Mouse (Mus musculus) embryonic facial prominence, embryonic 11.5 days (tissue): ENCODE measurements at regions not wholly inside any gene's neighbourhood (a gene's known extent, or its start where the extent isn't known, plus 50 kb on each side); places are given as distances from the start of the nearest gene placed in this dataset.

Experiments used
- ATAC-seq: fragments of 200-750 bp; cut with Nextera tagmentation; replicated peaks from 2 replicates; pipeline ENCODE4 v1.8.0; 2017; ENCODE audit warnings: low read depth; ENCODE audit not compliant: insufficient number of reproducible peaks, low FRiP score, low TSS enrichment
- DNase-seq: peaks from one replicate; pipeline ENCODE4 v3.0.0-alpha.2; 2015; ENCODE audit warnings: low spot score
- H3K27ac ChIP-seq: fragments of 300-500 bp; sonication (generic); replicated peaks from 2 replicates; pipeline ENCODE4 v1.5.1; 2014; ENCODE audit warnings: mild to moderate bottlenecking, low read depth, low read length, control low read depth
- H3K27me3 ChIP-seq: fragments of 300-500 bp; sonication (generic); 2 replicates; pipeline ENCODE4 v1.6.1; 2014; ENCODE audit warnings: mild to moderate bottlenecking, low read length, moderate library complexity, mixed read lengths; ENCODE audit not compliant: control insufficient read depth, insufficient read depth
- H3K36me3 ChIP-seq: fragments of 300-500 bp; sonication (generic); replicated peaks from 2 replicates; pipeline ENCODE4 v1.6.1; 2014; ENCODE audit warnings: low read depth, mild to moderate bottlenecking, low read length, moderate library complexity, mixed read lengths; ENCODE audit not compliant: control insufficient read depth, insufficient read depth
- H3K4me1 ChIP-seq: fragments of 300-500 bp; sonication (generic); 2 replicates; pipeline ENCODE4 v1.6.1; 2014; ENCODE audit warnings: low read length, mixed read lengths; ENCODE audit not compliant: control insufficient read depth, insufficient read depth
- H3K4me2 ChIP-seq: fragments of 300-500 bp; sonication (generic); 2 replicates; pipeline ENCODE4 v1.6.1; 2014; ENCODE audit warnings: low read depth, mild to moderate bottlenecking, control low read depth, low read length, moderate library complexity
- H3K4me3 ChIP-seq: fragments of 300-500 bp; sonication (generic); 2 replicates; pipeline ENCODE4 v1.5.1; 2014; ENCODE audit warnings: low read depth, low read length, control low read depth
- H3K9ac ChIP-seq: fragments of 300-500 bp; sonication (generic); replicated peaks from 2 replicates; pipeline ENCODE4 v1.6.1; 2014; ENCODE audit warnings: mild to moderate bottlenecking, control low read depth, low read length
- H3K9me3 ChIP-seq: fragments of 300-500 bp; sonication (generic); replicated peaks from 2 replicates; pipeline ENCODE4 v1.6.1; 2016; ENCODE audit warnings: mild to moderate bottlenecking, low read length, inconsistent platforms, mixed read lengths; ENCODE audit not compliant: control insufficient read depth
- WGBS: fragments of 180-500 bp; shearing (Covaris S2); extraction: QIAGEN DNeasy Blood & Tissue Kit; methylation state at CpG from one replicate; pipeline ENCODE4 v1.1.7; 2014; 5-methylcytosine and 5-hydroxymethylcytosine counted together

GRCm38 (mm10) chr14:24771663-24772062, 284.7 kb downstream of the Rps24 start:
- H3K4me2 ChIP-seq, result no peak overlapping the region
- peaks cover 12% of the 10 kb centered on the region for H3K4me1 ChIP-seq
- no peaks in the 10 kb centered on the region for H3K36me3 ChIP-seq
- no peaks in the 10 kb centered on the region for H3K27me3 ChIP-seq
- no peaks in the 10 kb centered on the region for H3K9me3 ChIP-seq
- H3K27ac ChIP-seq, result no peak overlapping the region; the same call in 1 of the 2 replicates
- DNase-seq, result no peak
- no peak for ATAC-seq
- WGBS, result 80% methylated on average over 1 of the region's 1 CpGs
- no peak overlapping the region for H3K9ac ChIP-seq
- no peak overlapping the region for H3K4me3 ChIP-seq

GRCm38 (mm10) chr14:24772129-24772528, 285.2 kb downstream of the Rps24 start:
- H3K4me3 ChIP-seq, result no peak overlapping the region
- 81% methylated on average over 4 of the region's 4 CpGs for whole genome bisulfite sequencing
- no peak overlapping the region for H3K27ac ChIP-seq
- H3K9ac ChIP-seq, result no peak overlapping the region
- H3K36me3 ChIP-seq, result no peaks in the 10 kb centered on the region
- ATAC-seq (no peak), DNase-seq (no peak)
- no peaks in the 10 kb centered on the region for H3K9me3 ChIP-seq
- H3K4me2 ChIP-seq, result no peak overlapping the region
- no peaks in the 10 kb centered on the region for H3K27me3 ChIP-seq
- H3K4me1 ChIP-seq, result peaks cover 12% of the 10 kb centered on the region

DNA sequence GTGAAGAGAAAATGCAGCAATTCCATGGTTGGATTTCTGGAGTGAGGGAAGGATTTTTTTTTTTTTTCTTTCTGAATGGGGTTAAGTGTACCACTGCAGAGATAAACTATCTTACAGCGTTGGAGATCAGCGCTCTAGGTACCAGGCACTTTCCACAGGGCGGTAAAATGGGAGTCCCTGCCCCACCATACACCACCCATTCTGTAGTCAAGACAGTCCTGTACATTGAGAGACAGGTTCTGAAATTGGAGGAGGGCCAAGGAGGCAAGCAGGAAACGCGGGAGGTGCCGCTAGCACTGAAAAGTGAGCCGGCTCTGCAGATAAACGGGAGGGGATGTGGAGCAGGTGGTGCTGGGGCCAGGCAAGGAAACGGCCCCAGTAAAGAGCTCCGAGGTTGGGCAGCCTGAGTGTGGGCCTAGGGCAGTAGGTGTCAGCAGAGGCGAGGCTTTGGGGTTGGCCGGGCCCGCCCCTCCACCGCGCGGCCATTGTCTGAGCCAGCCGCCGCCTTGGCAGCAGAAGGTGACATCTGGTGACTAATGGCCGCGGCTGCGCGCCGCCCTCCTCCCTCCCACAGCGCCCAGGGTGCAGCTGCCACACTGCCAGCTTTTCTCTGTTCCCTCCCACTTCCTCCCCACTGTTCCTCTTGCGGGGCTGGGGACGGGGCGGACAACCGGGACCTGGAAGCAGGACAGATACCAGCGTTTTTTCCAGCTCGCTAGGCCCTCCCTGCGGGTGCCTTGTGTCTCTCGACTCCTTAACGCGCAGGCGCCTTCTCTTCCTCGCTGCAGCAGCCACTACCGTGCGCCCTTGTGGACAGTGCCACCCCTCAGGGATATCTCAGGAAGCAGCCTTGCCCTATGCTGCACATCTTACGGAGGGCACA, 292.1 kb downstream of the Rps24 start:
- peak overlapping the region; percentile 34 for H3K4me3 ChIP-seq
- 1% methylated on average over 35 of the region's 39 CpGs for WGBS
- H3K4me2 ChIP-seq, result peak overlapping the region; percentile 79
- ATAC-seq (peak; percentile 96), DNase-seq (peak; percentile 87)
- H3K27ac ChIP-seq, result peak overlapping the region; percentile 85
- no peaks in the 10 kb centered on the region; the same call in none of the 2 replicates for H3K4me1 ChIP-seq
- H3K9me3 ChIP-seq, result no peaks in the 10 kb centered on the region
- peak overlapping the region; percentile 87 for H3K9ac ChIP-seq
- H3K36me3 ChIP-seq, result no peaks in the 10 kb centered on the region
- no peaks in the 10 kb centered on the region for H3K27me3 ChIP-seq

GRCm38 (mm10) chr14:24781674-24782073, 294.7 kb downstream of the Rps24 start:
- H3K9ac ChIP-seq, result no peak overlapping the region
- DNase-seq (no peak), ATAC-seq (no peak)
- H3K4me1 ChIP-seq, result no peaks in the 10 kb centered on the region; the same call in none of the 2 replicates
- 77% methylated on average over 3 of the region's 3 CpGs for WGBS
- no peaks in the 10 kb centered on the region for H3K36me3 ChIP-seq
- H3K4me3 ChIP-seq, result no peak overlapping the region
- H3K27me3 ChIP-seq, result no peaks in the 10 kb centered on the region
- H3K4me2 ChIP-seq, result no peak overlapping the region
- no peaks in the 10 kb centered on the region for H3K9me3 ChIP-seq
- H3K27ac ChIP-seq, result no peak overlapping the region

DNA sequence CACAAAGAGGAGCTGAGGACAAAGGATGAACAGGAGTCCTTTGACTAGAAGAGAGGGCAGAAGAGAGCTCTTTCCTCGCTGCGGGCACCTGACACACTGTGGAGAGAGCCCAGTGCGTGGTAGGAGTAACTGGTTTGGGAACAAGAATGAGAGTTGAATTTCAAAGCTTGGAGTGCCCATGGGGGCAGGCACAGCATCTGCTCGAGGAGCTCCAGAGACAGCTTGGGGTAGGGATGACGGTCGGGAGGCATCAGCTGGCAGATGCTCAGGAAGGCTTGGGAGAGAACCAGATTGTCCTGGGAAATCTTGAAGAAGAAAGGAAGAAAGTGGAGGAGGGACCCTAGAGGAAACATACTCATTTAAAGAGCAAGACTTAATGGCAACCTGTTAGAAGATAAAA, 297.0 kb downstream of the Rps24 start:
- no peak for ATAC-seq
- Histone ChIP-seq H3K4me2 (no peak overlapping the region), H3K36me3 (no peaks in the 10 kb centered on the region), H3K27ac (no peak overlapping the region), H3K4me3 (no peak overlapping the region), H3K4me1 (no peaks in the 10 kb centered on the region; the same call in none of the 2 replicates), H3K9ac (no peak overlapping the region), H3K9me3 (no peaks in the 10 kb centered on the region), H3K27me3 (no peaks in the 10 kb centered on the region)
- DNase-seq, result no peak
- WGBS, result 73% methylated on average over 6 of the region's 6 CpGs

GRCm38 (mm10) chr14:24785452-24785851, 298.5 kb downstream of the Rps24 start:
- 83% methylated on average over 5 of the region's 5 CpGs for WGBS
- Histone ChIP-seq H3K27ac (no peak overlapping the region), H3K27me3 (no peaks in the 10 kb centered on the region), H3K36me3 (no peaks in the 10 kb centered on the region), H3K4me1 (no peaks in the 10 kb centered on the region), H3K9ac (no peak overlapping the region), H3K4me3 (no peak overlapping the region), H3K9me3 (no peaks in the 10 kb centered on the region), H3K4me2 (no peak overlapping the region)
- no peak for DNase-seq
- no peak for ATAC-seq

- H3K27ac ChIP-seq, result no peak overlapping the region
- 63% methylated on average over 10 of the region's 10 CpGs for WGBS
- no peak overlapping the region for H3K4me2 ChIP-seq
- no peaks in the 10 kb centered on the region for H3K9me3 ChIP-seq
- ATAC-seq (no peak), DNase-seq (no peak)
- H3K36me3 ChIP-seq, result no peaks in the 10 kb centered on the region
- no peaks in the 10 kb centered on the region for H3K4me1 ChIP-seq
- no peaks in the 10 kb centered on the region for H3K27me3 ChIP-seq
- no peak overlapping the region for H3K9ac ChIP-seq
- no peak overlapping the region for H3K4me3 ChIP-seq
Measured at GRCm38 (mm10) chr14:24793375-24794285, 306.7 kb downstream of the Rps24 start.
